Mouse (Mus musculus) cerebellum, postnatal 25 days (tissue): ENCODE results near the gene Acvr1.

Experiments
- DNase-seq, 2 experiments: peaks; one replicate each; pipeline ENCODE4 v3.0.0; 2021; ENCODE audit warnings: mixed read lengths in 2 of 2

The Acvr1 gene

DNA sequence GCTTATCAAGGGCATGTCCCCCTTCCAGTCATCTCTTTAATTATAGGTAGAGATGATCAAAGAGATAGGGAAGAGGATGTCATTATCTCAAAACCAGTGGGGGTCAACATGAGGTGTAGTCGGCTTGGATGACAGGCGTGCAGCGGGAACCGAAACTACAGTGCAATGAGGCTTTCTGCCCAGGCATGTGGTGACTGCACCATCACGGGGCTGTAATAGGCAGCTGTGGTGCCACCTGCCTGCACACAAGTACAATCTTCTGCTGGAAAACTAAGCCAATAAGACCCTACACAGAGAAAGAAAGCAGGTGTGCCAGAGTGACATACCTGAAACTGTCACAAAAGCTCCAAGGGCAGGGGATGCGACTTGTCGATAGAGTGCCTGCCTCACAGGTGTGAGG is 96.7 kb downstream of the Acvr1 start:
- no peak for DNase-seq

DNA sequence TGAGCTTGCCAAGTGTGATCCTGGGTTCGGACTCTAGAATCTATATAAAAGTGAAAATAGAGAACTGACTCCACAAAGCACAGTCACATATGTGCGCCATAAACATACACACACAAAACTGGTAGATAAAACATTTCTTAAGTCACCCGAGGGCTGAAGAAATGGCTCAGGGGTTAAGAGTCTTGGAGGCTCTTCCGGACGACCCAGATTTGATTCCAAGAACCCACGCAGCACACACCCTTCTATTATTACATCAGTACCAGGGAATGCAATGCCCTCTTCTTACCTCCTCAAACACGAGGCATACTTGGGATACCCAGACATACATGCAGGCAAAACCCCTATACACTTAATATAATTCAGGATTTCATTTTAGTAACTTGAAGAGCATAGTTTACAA is 97.1 kb downstream of the Acvr1 start, which contains the start of gene Gm17409:
TSS of gene Gm17409 (plus strand) at position 301 of the 400 bp plus-strand sequence.
- no peak for DNase-seq

DNA sequence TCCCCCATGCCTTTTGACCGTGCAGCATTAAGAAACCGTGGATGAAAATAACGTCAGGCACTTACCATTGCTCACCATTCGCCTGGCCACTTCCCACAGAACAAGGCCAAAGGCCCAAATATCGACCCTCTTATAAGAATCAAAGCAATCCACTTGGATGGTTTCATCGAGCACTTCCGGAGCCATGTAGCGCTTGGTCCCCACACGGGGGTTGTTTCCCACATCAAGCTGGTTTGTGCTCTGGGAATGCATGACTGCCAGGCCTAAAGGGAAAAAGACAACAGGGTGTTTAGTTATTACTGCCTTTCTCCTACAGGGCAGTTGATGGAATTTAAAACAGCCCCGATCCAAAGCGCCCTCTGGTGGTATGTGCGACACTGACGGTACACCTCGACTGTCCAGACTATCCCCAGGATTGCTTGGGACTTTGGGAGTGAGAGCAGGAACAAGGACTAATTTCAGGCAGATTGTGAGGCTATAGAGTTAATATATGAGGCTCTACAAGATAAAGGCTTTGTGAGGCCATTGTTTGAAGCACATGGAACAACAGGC is 108.1 kb downstream of the Acvr1 start:
- DNase-seq: peak; percentile 53 to 78

DNA sequence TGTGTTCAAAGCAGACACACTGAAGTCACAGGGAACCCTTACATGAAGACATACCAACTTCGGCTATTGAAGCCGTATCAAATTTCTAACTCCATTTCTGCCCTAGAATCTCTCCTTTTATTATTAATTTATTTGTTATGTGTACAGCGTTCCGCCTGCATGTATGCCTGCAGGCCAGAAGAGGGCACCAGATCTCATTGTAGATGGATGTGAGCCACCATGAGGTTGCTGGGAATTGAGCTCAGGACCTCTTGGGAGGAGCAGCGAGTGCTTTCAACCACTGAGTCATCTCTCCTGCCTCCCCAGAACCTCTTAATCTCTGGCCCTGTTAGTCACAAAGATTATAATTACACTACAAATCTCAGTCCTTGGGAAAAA is 109.5 kb downstream of the Acvr1 start:
- no peak for DNase-seq

DNA sequence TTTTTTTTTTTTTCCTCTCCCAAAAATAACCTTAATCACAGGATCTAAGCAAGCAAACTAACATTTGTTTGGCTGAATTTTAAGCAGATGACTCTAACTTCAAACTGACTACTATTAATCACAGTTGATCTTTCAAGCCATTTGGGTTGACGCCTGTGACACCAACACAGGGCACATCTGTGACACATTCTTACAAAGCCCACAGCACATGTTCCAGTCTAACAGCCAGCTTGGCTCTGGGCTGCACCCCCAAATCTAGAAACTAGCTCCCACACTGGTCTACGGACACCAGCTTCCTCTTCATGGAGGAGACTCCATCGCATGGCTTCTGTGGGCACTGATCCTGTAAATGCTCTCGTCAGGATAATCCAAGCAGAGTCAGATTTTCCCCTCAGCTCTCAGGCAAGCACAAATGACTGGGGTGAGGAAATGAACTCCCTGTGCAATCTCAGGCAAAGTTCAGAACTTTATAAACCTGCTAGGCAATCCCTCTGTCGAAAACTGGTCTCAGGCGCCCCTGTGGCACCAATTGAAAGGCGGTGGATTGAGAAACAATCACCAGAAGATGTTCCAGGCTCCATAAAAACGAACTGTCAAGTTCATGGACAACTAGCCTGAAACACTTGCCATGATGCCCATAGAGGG is 110.0 kb downstream of the Acvr1 start:
- no peak for DNase-seq

DNA sequence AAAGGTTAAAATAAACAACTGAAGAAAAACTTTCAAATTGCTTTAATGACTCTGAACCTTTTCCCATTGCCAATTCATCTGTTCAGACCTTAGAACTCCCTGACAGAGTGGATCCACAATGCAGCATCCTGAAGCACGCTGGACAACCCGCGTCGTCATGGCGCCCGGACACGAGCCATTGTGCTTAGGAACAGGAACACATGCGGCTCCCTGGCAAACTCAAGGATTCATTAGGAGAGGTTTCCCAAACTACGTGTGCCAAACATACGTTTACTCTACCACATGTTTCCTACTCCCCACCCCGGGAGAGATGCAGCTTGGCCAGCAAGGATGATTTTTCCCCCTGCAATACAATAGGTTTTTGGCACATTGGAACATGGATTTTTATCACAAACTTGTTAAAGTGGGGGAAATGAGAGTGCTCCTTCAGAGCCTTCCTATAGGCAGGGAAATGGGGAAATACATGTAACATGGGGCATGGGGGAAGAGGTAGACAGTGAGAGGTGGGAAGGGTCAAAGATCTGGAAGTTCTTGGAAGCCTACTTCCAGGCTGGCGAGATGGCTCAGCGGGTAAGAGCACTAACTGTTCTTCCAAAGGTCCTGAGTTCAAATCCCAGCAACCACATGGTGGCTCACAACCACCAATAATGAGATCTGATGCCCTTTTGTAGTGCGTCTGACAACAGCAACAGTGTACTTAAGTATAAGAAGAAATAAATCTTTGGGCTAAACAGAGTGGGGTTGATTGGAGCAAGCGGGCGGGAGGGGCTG is 112.7 kb downstream of the Acvr1 start:
- DNase-seq: peak in 1 of 2 experiments; percentile 54

DNA sequence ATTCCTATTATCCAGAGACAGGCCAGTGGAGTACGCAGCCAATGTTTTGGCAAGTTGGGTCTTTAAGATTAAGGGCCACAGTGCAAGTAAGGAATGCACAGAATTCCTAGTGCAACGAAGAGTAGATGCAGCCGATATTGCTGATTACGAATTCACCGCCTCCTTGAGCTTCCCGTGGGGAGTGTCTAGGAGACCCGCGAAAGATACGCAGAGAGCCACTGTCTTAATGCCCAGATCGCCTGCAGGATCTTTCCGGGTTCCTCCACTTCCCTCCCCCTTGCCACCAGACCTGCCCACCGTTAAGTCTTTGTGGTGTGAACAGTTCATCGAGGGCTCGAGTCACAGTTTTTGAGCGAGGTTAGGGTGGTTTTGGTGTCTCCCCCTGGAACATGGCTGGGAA is 120.0 kb downstream of the Acvr1 start:
- no peak for DNase-seq

DNA sequence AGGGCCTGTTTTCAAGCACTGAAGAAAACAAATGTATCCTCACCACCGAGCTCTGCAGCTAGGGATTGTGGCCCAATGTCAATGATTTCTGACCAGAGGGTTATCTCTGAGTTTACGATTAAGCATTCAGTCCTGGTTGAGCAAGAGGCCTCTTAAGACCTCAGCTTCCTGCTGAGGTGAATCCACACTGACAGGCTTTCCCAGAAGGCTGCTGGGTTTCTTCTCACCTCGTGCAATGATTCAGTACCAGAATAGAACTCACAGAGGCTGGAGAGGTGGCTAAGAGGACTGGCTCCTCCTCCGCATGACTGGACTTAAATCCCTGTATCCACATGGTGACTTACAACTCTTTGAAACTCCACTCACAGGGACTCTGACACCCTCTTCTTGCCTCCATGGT is 123.8 kb downstream of the Acvr1 start:
- DNase-seq: no peak

DNA sequence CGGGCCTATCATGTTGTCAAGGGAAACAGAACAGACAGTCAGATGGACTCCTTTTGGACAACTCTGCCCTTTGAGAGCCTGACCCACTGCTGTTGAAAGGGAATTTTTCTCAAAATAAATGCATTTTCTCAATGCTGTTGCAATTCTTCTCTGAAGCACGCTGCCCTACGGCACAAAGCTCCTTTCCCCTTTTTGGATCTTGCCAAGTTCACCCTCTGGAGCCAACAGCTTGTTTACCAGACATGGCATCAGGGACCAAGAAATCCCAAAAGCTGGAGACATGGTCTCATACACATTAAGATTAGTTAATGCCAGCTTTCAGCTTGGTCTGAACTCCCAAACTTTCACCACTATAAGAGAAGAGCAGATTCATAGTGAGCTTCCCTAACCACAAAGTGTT is 130.0 kb downstream of the Acvr1 start:
- DNase-seq: no peak

DNA sequence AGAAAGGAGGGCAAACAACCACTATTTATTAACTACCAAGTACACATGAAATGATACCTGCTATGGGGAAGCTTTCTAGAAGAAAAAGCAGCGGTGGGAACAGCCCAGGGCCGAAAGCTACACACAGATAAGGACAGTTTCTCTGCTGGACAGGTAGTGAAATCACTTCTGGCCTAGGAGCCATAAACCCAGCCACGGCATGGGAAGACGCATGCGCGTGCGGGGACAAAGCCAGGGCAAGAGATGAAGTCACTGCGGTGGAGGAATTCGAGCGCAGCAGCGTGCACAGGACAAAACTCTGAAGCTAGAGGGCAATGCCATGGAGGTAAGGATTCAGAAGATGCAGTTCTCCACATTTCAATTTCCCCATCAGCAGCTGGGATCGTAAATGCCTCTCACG is 131.4 kb downstream of the Acvr1 start:
- no peak for DNase-seq

DNA sequence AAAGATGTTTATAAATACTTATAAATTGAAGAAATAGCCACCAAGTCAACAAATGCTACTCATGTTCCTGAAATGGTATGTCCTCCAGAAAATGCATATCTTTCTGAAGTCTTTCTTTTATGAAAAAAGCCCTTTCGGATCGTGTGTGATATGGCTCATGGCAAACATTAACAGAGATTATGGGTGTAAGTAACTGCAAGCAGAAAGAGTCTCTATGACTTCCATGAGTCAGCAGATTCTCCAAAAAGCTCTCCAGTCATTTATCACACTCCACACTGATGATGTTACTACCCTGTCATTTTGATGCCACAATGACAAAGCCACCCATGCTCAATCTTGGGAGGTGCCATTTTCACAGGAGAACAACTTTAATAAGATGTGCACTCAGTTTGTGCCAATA is 132.5 kb downstream of the Acvr1 start:
- DNase-seq: no peak

DNA sequence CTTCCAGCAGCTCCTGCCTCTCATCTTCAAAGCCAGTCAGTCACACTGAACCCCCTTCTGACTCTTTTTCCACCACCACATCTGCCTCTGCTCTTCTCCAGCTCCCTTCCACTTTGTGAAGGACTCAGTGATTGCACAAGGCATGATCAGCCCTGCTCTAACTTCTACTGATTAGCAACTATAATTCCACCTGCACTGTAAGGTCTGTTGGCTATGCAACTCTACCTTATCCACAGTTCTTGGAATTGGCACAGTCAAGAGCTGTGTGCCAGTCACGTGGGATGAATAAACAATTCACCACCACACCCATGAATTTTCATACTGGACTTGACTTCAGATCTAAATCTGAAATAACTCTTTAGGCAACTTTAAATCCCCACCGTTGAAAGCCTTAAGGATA is 133.6 kb downstream of the Acvr1 start:
- no peak for DNase-seq

DNA sequence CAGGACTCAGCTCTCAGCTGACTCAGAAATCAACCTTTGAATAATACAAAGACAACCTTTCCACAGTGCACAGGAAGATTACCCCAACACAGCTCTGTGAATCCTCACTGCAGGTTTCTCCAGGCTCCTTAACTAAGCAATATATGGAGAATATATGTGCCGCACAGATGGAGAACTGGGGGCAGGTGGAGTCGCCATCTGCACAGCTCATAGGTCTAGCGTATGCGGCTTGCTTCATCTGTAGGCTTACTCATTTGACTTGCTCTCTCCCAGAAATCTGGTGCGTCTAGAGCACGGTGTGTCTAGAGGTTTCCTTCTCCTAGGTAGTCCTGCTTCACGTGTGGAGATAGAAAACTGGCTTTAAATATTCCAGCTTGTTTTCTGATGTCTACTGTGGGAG is 134.7 kb downstream of the Acvr1 start:
- DNase-seq: peak in 1 of 2 experiments; percentile 24

DNA sequence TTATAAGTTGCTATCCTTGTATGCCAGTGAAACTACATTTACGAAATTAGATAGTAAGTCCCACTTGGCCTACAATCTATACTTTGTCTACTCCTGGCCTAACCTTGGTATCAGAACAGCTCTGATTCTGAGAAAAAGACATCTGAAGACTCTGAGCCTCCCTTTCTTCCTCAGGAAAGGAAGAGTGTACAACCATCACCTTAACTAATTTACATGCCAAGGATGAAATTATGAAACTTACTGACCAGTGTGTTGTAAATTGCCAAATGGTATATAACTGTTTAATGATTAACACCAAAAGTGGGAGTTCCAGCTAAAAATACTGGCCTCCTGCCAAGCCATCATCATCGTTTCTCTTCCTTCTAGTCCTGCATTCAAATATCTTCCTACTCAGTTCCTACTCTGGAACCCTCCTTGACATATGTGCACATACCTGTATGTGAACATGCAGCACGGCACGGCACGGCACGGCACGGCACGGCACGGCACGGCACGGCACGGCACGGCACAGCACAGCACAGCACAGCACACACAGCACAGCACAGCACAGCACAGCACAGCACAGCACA is 141.4 kb downstream of the Acvr1 start:
- no peak for DNase-seq

DNA sequence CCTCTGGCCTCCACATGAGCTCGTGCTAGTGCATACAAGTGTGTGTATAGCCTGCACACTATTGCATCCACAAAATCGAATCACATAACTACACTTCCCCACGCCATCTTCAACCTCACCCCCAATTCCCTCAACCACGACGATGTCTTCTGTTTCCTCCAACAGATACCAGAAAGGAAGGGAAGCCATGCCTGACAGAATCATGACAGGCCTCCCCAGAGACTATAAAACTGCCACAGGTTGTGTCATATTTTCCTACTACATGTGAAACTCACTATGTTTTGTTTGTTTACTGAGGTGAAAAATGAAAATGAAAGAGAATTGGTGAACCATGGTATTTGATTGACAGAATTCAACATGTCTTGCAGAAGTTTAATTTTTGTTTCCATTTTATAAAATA is 143.6 kb downstream of the Acvr1 start:
- DNase-seq: no peak

DNA sequence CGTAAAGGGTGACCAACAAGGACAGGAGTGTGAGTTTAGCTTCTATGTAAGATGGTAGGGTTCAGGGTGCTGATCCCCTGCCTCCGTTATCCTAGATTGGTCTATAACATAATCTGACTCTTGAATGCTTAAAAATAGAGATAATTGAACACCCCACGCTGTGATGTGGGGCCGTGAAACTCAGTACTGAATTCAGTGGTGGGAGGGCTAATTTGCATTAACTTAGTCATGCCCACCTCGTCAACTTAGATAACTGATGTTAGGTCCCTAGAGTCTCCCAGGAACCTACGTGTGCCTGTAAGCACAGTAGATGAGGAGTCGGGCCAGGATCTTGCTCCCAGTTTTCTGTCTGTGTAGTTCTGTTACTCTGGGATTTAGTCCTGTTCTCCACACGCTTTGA is 147.4 kb downstream of the Acvr1 start:
- DNase-seq: no peak

DNA sequence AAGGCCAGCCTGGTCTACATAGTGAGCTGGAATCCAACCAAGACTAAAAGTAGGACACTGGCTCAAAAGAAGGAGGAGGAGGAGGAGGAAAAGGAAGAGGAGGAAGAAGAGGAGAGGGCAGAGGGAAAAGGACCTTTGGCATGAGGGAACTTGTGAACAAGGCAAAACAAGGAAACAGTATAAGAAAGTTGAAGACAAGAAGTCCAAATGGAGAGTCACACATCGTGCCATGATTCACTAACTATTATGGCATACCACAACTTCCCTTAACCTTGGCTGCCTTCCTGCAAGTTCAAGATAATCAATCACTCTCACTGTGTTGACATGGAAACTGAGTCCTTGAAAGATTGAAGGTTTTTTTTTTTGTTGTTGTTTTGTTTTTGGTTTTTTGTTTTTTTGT is 148.8 kb downstream of the Acvr1 start:
- no peak for DNase-seq

DNA sequence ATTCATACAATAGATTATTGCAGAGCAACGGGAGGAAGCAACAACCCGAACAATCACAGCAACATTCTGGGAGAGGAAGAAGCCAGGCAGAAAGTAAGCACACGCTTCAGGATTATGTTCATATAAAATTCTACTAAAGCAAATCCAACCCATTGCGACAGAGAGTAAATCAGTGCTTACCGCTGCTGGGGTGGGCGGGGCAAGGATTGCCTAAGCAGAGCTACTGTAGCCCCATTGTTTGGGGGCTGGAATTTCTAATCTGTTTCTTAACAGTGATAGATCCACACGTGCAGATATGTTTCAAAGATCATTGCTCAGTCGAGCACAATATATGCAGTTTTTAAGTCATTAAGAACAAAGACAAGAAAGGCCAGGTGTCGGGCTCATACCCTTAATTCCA is 149.3 kb downstream of the Acvr1 start:
- no peak for DNase-seq

DNA sequence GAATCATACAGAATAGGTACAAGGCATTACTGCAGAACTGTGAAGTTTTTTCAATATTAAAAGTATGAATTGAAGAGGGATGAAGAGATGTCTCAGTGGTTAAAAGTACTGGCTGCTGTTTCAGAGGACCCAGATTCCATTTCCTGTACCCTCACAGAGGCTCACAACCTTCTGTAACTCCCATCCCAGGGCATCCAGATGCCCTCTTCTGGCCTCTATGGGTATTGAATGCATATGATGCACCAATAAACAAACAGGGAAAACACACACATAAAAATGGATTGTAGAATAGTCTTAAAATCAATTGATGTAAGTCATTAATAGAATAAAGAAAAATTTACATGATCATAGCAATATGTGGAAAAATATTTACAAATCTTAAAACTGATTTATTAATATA is 151.9 kb downstream of the Acvr1 start:
- DNase-seq: no peak

DNA sequence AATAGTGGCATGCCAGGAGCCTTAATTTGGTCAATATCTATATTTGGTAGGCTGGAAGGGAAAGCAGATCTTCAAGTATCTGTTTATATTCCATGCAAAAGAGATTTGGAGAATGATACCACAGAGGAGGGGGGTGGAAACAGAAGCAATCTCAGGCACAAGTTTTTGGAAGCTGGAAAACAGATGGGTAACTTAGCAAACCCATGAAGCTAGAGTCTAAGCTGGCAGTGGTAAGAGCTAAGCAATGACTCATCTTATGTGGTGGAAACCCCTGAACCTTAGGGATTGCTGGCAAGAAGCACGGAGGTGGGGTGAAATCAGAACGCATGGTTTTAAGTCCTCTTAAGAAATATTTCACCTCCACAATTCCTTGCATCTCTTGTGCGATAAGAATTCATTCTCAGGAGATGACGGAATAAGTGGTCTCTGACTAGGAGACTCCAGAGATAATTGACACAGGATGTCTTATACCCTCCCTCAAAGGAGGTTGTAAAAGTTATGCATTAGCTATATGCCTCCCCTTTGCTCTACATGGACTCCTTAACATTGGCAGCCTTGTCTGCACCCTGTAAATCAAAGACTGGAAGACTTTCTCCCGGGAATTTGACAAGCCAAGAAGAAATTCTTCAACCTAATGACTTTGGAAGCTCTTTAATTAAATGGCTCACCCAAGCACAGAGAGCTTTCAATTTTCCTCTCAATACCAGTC is 157.9 kb downstream of the Acvr1 start:
- DNase-seq: no peak

DNA sequence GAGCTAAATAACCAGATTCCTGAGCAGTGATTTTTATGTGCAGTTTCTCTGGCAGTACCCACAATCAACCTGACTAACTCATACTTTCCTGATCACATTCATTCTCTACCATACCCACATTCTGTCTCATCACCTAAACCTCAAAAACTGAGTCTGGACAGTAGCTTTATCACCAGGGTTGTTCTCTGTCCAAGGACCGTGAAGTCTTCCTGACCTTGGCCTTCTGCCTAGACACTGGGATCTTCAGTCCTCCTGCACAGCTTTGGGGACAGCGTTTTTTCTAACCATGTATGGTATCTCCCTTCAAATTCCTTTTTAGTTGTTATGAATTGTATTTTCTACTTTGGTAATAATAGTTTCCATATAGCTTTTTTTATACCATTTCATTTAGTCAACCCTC is 163.5 kb downstream of the Acvr1 start:
- no peak for DNase-seq

DNA sequence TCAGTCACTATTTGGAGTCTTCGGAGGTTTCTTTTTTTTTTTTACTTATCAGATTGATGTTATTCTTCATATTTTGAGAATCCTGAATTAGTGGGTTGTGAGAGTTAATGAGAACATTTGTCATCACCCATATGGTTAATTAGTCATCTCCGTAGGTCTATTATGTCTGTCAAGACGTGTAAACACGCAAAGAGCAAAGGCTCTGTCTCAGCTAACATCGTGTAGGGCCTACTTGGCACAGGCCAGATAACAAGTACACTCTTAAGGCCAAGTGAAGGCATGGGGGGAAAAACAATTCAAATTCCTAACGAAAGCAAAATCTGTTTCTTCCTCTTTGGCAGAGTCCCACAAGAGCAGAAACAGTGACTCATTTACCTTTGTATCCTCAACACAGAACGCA is 178.4 kb downstream of the Acvr1 start:
- DNase-seq: no peak

DNA sequence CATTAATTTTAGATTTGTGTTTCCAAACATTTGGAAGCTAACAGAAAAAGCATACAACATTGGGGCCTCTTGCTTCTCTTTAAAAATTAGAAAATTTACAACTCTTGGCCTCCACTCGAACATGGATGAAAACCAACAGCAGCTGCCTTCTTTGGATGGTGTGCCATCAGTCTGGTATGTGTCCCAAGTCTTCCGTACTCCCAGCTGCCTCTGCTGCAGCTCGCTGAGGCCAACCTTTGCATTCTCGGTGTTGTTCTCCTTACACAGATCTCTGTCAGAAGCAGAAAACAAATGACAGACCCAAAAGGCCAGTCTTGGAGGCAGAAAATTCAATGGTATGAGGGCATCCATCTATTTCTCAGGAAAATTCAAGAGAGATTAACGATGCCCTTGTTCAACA is 186.9 kb downstream of the Acvr1 start:
- DNase-seq: no peak
